Mouse (Mus musculus) left cerebral cortex, postnatal 4 days (tissue): ENCODE measurements around the gene Ell3. TPM values are rescaled to one million over a fixed set of nuclear protein-coding genes. Genes with fewer than 3 reads are reported as not detected.

ENCODE experiments used
- DNase-seq: peaks from one replicate; pipeline ENCODE4 v3.0.0-alpha.2; 2022
- intact Hi-C: fragments of 180-260 bp; cut with DNase I; formaldehyde crosslinking; loops from one replicate; pipeline ENCODE4 v1.15.1; 2025
- total RNA-seq, 2 experiments: library from RNA; stranded (reverse); gene quantifications; 2 replicates each; pipeline ENCODE4 v1.2.3; 2021

The Ell3 gene
- total RNA-seq, 2 experiments from 2014 or later: not detected

GRCm38 (mm10) chr2:121448739-121449535 is 4.9 kb upstream of the Ell3 start, which contains the start of gene Serf2:
Gene Serf2, plus strand, starts transcription at chr2:121449195.
- intact Hi-C loops: no loop called here
- DNase-seq: peak; percentile 99

- intact Hi-C loops: no loop called here
Observed at GRCm38 (mm10) chr2:121448136-121448535, 4.1 kb upstream of the Ell3 start.

GRCm38 (mm10) chr2:121447006-121447405 is 2.9 kb upstream of the Ell3 start:
- DNase-seq: no peak
- intact Hi-C loops: no loop called here

More at GRCm38 (mm10) chr2:121448136-121448535, 4.1 kb upstream of the Ell3 start:
- peak; percentile 29 for DNase-seq

- intact Hi-C loops: no loop called here
- no peak for DNase-seq
Observed at GRCm38 (mm10) chr2:121446506-121446905, 2.4 kb upstream of the Ell3 start.

GRCm38 (mm10) chr2:121445117-121445516 is 1.0 kb upstream of the Ell3 start:
- intact Hi-C loops: no loop called here
- no peak for DNase-seq

- no peak for DNase-seq
- intact Hi-C loops: no loop called here
Observed at GRCm38 (mm10) chr2:121443068-121443349, 1.1 kb downstream of the Ell3 start.

- peak; percentile 18 for DNase-seq
- intact Hi-C loops: no loop called here
Observed at GRCm38 (mm10) chr2:121442259-121443067, 1.6 kb downstream of the Ell3 start.

GRCm38 (mm10) chr2:121441800-121442199 is 2.3 kb downstream of the Ell3 start:
- DNase-seq: no peak
- intact Hi-C loops: no loop called here

- no peak for DNase-seq
- intact Hi-C loops: no loop called here
Observed at GRCm38 (mm10) chr2:121440834-121441605, 3.1 kb downstream of the Ell3 start.

GRCm38 (mm10) chr2:121439746-121440145 is 4.3 kb downstream of the Ell3 start:
- DNase-seq: no peak
- intact Hi-C loops: no loop called here

GRCm38 (mm10) chr2:121434854-121435253 is 9.2 kb downstream of the Ell3 start:
- intact Hi-C loops: no loop called here
- DNase-seq: no peak

GRCm38 (mm10) chr2:121425890-121426289 is 18.2 kb downstream of the Ell3 start:
- DNase-seq: no peak
- intact Hi-C loops: no loop called here

GRCm38 (mm10) chr2:121423166-121423565 is 20.9 kb downstream of the Ell3 start:
- no peak for DNase-seq
- intact Hi-C loops: no loop called here

- intact Hi-C loops: no loop called here
Observed at GRCm38 (mm10) chr2:121418476-121418875, 25.6 kb downstream of the Ell3 start.

GRCm38 (mm10) chr2:121416356-121416755 is 27.7 kb downstream of the Ell3 start:
- no peak for DNase-seq
- intact Hi-C loops: no loop called here

More at GRCm38 (mm10) chr2:121418476-121418875, 25.6 kb downstream of the Ell3 start:
- DNase-seq: no peak

GRCm38 (mm10) chr2:121415591-121415990 is 28.5 kb downstream of the Ell3 start:
- intact Hi-C loops: no loop called here
- no peak for DNase-seq

- intact Hi-C loops: no loop called here
- DNase-seq: no peak
Observed at GRCm38 (mm10) chr2:121415103-121415502, 29.0 kb downstream of the Ell3 start.

- DNase-seq: no peak
- intact Hi-C loops: no loop called here
Observed at GRCm38 (mm10) chr2:121414139-121414685, 29.9 kb downstream of the Ell3 start.

- intact Hi-C loops: no loop called here
- peak; percentile 97 for DNase-seq
Observed at GRCm38 (mm10) chr2:121413387-121414042, 30.6 kb downstream of the Ell3 start, which contains the start of the genes Pdia3 and Catsper2. Gene Pdia3, plus strand, starts transcription at chr2:121413775. Gene Catsper2, minus strand, starts transcription at chr2:121413792.

GRCm38 (mm10) chr2:121412843-121413386 is 31.2 kb downstream of the Ell3 start:
- DNase-seq: no peak
- intact Hi-C loops: no loop called here
